Mouse (Mus musculus) bone marrow, adult 2 months (tissue): ENCODE measurements around the gene Sh3glb2.

ENCODE experiments used
- CTCF ChIP-seq: fragments of 200-500 bp; IDR thresholded peaks from 2 replicates; pipeline ENCODE4 v1.5.1; 2011; ENCODE audit warnings: low read length, control low read depth; ENCODE audit not compliant: control insufficient read depth, insufficient read depth
- POLR2A ChIP-seq: fragments of 200-500 bp; IDR thresholded peaks from 2 replicates; pipeline ENCODE4 v1.6.1; 2011; ENCODE audit warnings: low read depth, mild to moderate bottlenecking, control low read depth, low read length, borderline replicate concordance; ENCODE audit not compliant: control insufficient read depth

DNA sequence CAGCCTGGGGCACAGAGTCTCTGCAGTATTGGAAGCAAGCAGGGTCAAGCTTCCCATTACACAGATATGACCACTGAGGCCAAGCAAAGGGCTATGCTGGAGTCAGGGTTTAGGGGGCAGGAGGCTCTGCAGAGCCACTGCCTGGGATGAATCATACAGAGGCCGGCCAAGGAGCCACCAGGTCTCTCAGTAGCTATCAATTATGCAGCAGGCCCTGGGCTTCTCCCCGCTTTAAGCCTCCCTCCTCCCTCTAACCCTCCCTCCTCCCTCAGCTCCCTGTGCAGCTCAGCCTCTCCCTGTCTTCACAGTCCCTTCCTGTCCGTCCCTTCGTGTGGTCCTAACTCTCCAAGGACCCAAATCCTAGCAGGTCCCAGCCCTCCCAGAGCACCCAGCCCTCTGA lies 2.9 kb downstream of the Sh3glb2 start:
- no peak for TF ChIP-seq CTCF
- no peak for TF ChIP-seq POLR2A
